Comparison of ENCODE assay signal across 18 mouse cellular contexts in the genomic region with DNA sequence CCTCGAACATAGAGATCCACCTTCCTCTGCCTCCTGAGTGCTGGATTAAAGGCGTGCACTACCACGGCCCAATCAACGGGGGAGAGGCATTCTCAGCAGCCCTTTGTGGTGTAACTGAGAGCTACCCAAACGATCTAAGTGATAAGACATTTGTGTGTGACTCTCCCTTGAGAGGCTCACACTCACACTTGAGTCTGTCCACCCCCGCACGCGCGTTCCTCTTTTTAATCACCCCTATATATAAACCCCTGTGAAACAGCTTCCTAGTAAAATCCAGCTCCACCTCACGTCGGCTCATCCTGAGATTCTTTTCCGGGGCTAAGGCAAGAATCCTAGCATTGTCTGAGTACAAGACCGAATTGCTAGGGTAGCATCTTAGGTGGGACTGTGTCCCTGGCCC. TPM values are rescaled to one million over a fixed set of nuclear protein-coding genes. Genes with fewer than 3 reads are reported as not detected.
DNase-seq lines count a peak whose midpoint lies in the region; ATAC-seq and TF ChIP-seq lines count a peak whose summit lies in the region.
"Had no signal": no experiment of that assay in that cellular context is flagged by ENCODE, and none has a peak within 500 bp of the region (broad histone marks: within the 10 kb centered on the region; RNA-seq: fewer than 3 reads in every experiment).

No protein-coding gene starts in this region.

- ATAC-seq in cerebellum, adult (ENCODE audit: insufficient number of reproducible peaks, low FRiP score, low TSS enrichment): no peak
- ATAC-seq: hindbrain, postnatal 0 days had no signal

- 46% methylated on average over 13 of the region's 13 CpGs for WGBS in olfactory bulb, adult 2 months
- 56% methylated on average over 13 of the region's 13 CpGs for WGBS in thymus, adult 2 months

- TF ChIP-seq CTCF in olfactory bulb, adult 2 months (IDR thresholded peaks at IDR 0.05; ENCODE audit: insufficient read depth, low read depth, low read length): no peak
- TF ChIP-seq CTCF in thymus, adult 2 months (IDR thresholded peaks at IDR 0.05; ENCODE audit: borderline replicate concordance, control insufficient read depth, extremely low read depth, insufficient read depth, low read length, poor library complexity): no peak

- TF ChIP-seq POLR2A in olfactory bulb, adult 2 months (IDR thresholded peaks at IDR 0.05; ENCODE audit: insufficient read depth, low read depth, low read length): no peak
- TF ChIP-seq POLR2A in thymus, adult 2 months (IDR thresholded peaks at IDR 0.05; ENCODE audit: control insufficient read depth, extremely low read depth, insufficient read depth, low read length, poor library complexity): no peak

- no peaks in the 10 kb centered on the region for H3K36me3 ChIP-seq in thymus, adult 2 months (ENCODE audit: control insufficient read depth, insufficient read depth, low read length)

- H3K27me3 ChIP-seq in thymus, adult 2 months (ENCODE audit: control insufficient read depth, insufficient read depth, low read length): no peaks in the 10 kb centered on the region
- H3K27me3 ChIP-seq: CH12.LX; limb, embryonic 13.5 days had no signal

- peak overlapping the region; percentile 23; the same call in 1 of the 2 replicates for H3K27ac ChIP-seq in olfactory bulb, adult 2 months (ENCODE audit: insufficient read depth, low read depth, low read length)
- H3K27ac ChIP-seq in thymus, adult 2 months (ENCODE audit: control insufficient read depth, insufficient read depth, low read length): no peak overlapping the region
- H3K27ac ChIP-seq: hindbrain, postnatal 0 days; limb, embryonic 13.5 days; liver, embryonic 14.5 days had no signal

- no peak overlapping the region for H3K4me3 ChIP-seq in olfactory bulb, adult 2 months (ENCODE audit: insufficient read depth, low read depth, low read length)
- no peak overlapping the region for H3K4me3 ChIP-seq in thymus, adult 2 months (ENCODE audit: control insufficient read depth, insufficient read depth, low read length)
- H3K4me3 ChIP-seq: limb, embryonic 13.5 days; myocyte had no signal

- peaks cover 21% of the 10 kb centered on the region for H3K4me1 ChIP-seq in olfactory bulb, adult 2 months (ENCODE audit: control insufficient read depth, insufficient read depth, low read length)
- peaks cover 16% of the 10 kb centered on the region for H3K4me1 ChIP-seq in thymus, adult 2 months (replicated peaks; ENCODE audit: control insufficient read depth, insufficient read depth, low read length)

- peak; percentile 59 for DNase-seq in cerebellum, adult 9-10 months
- peak; percentile 54 for DNase-seq in left cerebral cortex, adult 18-20 months (ENCODE audit: low spot score in 2 of 2)
- DNase-seq in left cerebral cortex, postnatal 10 days (ENCODE audit: extremely low spot score in 1 of 2, low spot score in 2 of 2): no peak
- peak; percentile 44 to 76 for DNase-seq in frontal cortex, postnatal 36 days (ENCODE audit: low spot score in 2 of 2)
- no peak for DNase-seq in thymus, postnatal 4 days
- DNase-seq in thymus, adult 2 months: no peak
- DNase-seq: adrenal gland, postnatal 10 days; kidney, adult 11 months; kidney, postnatal 10 days; layer of hippocampus, adult 9-11 months; midbrain, embryonic 14.5 days had no signal

- intact Hi-C loops in left cerebral cortex, postnatal 10 days (cut with DNase I): loop anchor here (5.0 to 10.0 kb wide), 2 partner anchors 199 to 376 kb away; no protein-coding TSS in a partner anchor

RNA-seq across cellular contexts. Expression of a gene that starts 22.7 kb away (rescaled TPM):
- total RNA-seq in left cerebral cortex, adult 18-20 months (2021): 10 to 100 TPM; 38.0 to 38.6 TPM
- total RNA-seq in left cerebral cortex, postnatal 10 days (2021): 10 to 100 TPM; 41.3 to 42.2 TPM
- polyA plus RNA-seq in olfactory bulb, adult 2 months (2012; ENCODE audit: insufficient read depth, insufficient read length, low replicate concordance, missing spikeins): not detected in 2 replicates
- 50.4 and 53.2 TPM in 2 replicates for polyA plus RNA-seq in thymus, adult 2 months (2012; rRNA removed)

RNA-seq across cellular contexts. Expression of a gene that starts 25.9 kb away (rescaled TPM):
- 1 to 10 TPM; 7.7 to 8.1 TPM for total RNA-seq in left cerebral cortex, adult 18-20 months (2021)
- 1 to 10 TPM; 2.3 to 4.5 TPM for total RNA-seq in left cerebral cortex, postnatal 10 days (2021)
- polyA plus RNA-seq in olfactory bulb, adult 2 months (2012; ENCODE audit: insufficient read depth, insufficient read length, low replicate concordance, missing spikeins): not detected in 2 replicates
- polyA plus RNA-seq in thymus, adult 2 months (2012; rRNA removed): 9.2 and 10.7 TPM in 2 replicates

Comparison
In these comparisons a context has a peak if more than half of its experiments do, and no peak if none do; other contexts are left out.
1. DNase-seq: peak in cerebellum, adult 9-10 months (single experiment), left cerebral cortex, adult 18-20 months (2 of 2) and frontal cortex, postnatal 36 days (2 of 2); none in left cerebral cortex, postnatal 10 days (0 of 2), thymus, postnatal 4 days (single experiment) and thymus, adult 2 months (single experiment).